Mouse (Mus musculus) heart, embryonic 12.5 days (tissue): ENCODE results near the gene Hspb6. TPM values are rescaled to one million over a fixed set of nuclear protein-coding genes. Genes with fewer than 3 reads are reported as not detected.
A peak's percentile ranks its signal among the peaks of the same experiment; 100 is the strongest.

Source experiments
- ATAC-seq: fragments of 200-750 bp; cut with Nextera tagmentation; 2 replicates; pipeline ENCODE4 v1.8.0; 2017; ENCODE audit warnings: moderate TSS enrichment, moderate library complexity; ENCODE audit not compliant: insufficient number of reproducible peaks, low FRiP score
- H3K27ac ChIP-seq: fragments of 300-500 bp; sonication (generic); 2 replicates; pipeline ENCODE4 v1.5.1; 2016; ENCODE audit warnings: mild to moderate bottlenecking, moderate library complexity; ENCODE audit not compliant: poor library complexity, severe bottlenecking
- H3K27me3 ChIP-seq: fragments of 300-500 bp; sonication (generic); replicated peaks from 2 replicates; pipeline ENCODE4 v1.6.1; 2016; ENCODE audit warnings: mild to moderate bottlenecking, moderate library complexity
- H3K36me3 ChIP-seq: fragments of 300-500 bp; sonication (generic); 2 replicates; pipeline ENCODE4 v1.6.1; 2016; ENCODE audit warnings: mild to moderate bottlenecking, moderate library complexity
- H3K4me1 ChIP-seq: fragments of 300-500 bp; sonication (generic); replicated peaks from 2 replicates; pipeline ENCODE4 v1.6.1; 2016; ENCODE audit warnings: mild to moderate bottlenecking
- H3K4me2 ChIP-seq: fragments of 300-500 bp; sonication (generic); 2 replicates; pipeline ENCODE4 v1.6.1; 2016; ENCODE audit warnings: mild to moderate bottlenecking, moderate library complexity
- H3K4me3 ChIP-seq: fragments of 300-500 bp; sonication (generic); 2 replicates; pipeline ENCODE4 v1.5.1; 2016; ENCODE audit warnings: mild to moderate bottlenecking
- H3K9ac ChIP-seq: fragments of 300-500 bp; sonication (generic); 2 replicates; pipeline ENCODE4 v1.6.1; 2016; ENCODE audit warnings: mild to moderate bottlenecking, moderate library complexity
- H3K9me3 ChIP-seq: fragments of 300-500 bp; sonication (generic); replicated peaks from 2 replicates; pipeline ENCODE4 v1.6.1; 2016; ENCODE audit warnings: mild to moderate bottlenecking, moderate library complexity
- WGBS: fragments of 180-500 bp; shearing (Covaris S2); methylation state at CpG from one replicate; pipeline ENCODE4 v1.1.7; 2016; 5-methylcytosine and 5-hydroxymethylcytosine counted together
- polyA plus RNA-seq: library from polyadenylated mRNA; unstranded; fragments of >200 nt; fragmentation: Nextera tagmentation; extraction: Ambion mirVana; gene quantifications from 2 replicates; pipeline ENCODE4 v1.2.1, GENCODE M21; 2016

The Hspb6 gene
- polyA plus RNA-seq, 1 experiment from 2014 or later, result 31.6 TPM

DNA sequence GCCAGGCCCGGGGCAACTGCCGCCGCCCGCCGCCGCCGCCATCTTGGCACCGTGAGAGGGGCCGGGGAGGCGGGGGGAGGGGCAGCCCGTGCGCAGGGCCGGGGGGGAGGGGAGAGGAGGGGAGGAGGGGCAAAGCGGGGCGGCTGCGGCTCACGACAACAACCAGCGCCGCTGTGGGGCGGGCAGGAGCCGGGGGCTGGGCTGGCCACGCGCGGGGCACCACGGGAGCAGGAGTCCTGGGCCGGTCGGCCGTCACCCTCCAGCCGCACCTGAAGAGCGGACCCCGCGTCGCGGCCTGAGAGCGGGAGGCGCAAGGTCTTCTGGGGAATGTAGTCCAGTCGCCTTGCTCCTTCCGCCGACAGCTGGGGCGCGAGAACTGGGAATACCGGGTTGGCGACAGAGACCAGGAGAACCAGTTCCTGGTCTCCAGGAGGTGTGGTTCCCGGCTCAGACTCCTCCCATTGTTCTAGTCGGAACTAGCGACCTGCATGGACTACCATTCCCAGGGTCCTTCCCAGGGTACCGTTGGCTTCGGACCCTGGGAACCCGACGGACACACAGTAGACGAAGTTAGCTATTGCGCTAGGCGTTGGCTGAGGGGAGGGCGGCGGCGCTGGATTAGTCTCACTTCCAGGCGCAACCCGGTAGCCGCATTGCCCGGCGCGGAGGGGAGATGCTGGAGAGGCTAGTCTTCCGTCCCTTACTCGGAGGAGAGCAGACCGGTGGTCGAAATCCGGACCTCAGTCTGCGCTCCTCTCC, 36.9 kb downstream of the Hspb6 start, which contains the start of gene Kmt2b:
Kmt2b (minus strand) TSS at position 51 of the 759 bp plus-strand sequence.
- peaks cover 16% of the 10 kb centered on the region for H3K4me1 ChIP-seq
- H3K9me3 ChIP-seq, result no peaks in the 10 kb centered on the region
- peak; percentile 96 for ATAC-seq
- peak within 1 kb of the TSS; percentile 89 for H3K27ac ChIP-seq
- peak within 1 kb of the TSS; percentile 92 for H3K9ac ChIP-seq
- WGBS, result under 1% methylated on average over 54 of the region's 68 CpGs
- peak within 1 kb of the TSS; percentile 93 for H3K4me2 ChIP-seq
- H3K27me3 ChIP-seq, result 0 out of 2 replicates have a peak, but pooled peaks cover 4% of the 10 kb centered on the region
- peaks cover 33% of the 10 kb centered on the region for H3K36me3 ChIP-seq
- H3K4me3 ChIP-seq, result peak within 1 kb of the TSS; percentile 82

DNA sequence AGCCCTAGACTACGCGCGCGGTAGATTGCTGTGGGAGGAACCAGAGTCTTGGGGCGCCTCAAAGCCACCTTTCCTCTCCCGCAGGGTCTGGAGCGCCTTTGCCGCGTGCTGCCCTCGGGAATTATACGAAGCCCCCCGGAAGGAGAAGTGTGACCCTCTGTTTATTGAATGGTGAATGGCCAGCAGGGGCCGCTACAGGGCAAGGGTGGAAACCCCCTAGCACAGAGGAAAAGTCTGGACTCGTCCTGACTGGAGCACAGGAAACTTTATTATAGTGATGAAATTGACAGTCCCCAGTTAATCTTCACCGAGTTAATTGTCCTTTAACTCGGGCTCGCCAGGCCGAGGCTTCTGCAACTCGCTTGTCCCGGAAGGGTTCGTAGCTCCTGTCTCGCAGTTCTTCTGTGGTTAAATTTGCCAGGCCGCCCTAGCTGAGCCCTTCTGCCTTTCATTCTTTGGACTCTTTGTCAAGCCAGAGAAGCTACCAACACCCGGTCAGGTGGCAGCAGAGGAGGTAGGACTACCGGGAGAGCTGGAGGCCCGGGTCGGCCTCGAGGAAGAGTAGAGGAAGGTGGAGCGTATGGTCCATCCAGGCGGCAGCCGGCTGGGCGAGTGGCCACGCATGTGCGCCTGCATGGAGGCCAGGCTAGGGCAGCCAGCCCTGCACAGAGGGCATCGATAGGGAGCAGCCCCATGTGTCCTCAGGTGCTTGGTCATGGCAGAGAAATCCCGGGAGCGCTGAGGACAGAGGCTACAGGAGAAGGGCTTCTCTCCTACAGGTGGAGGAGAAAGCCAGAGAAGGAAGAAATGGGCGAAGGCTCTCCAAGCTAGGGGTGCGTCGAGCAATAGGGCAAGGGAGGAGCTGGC, 37.7 kb downstream of the Hspb6 start:
- Histone ChIP-seq H3K4me2 (peak overlapping the region; percentile 93), H3K4me1 (peaks cover 16% of the 10 kb centered on the region), H3K27ac (peak overlapping the region; percentile 89), H3K9me3 (no peaks in the 10 kb centered on the region), H3K4me3 (peak overlapping the region; percentile 82), H3K36me3 (peaks cover 25% of the 10 kb centered on the region), H3K27me3 (0 out of 2 replicates have a peak, but pooled peaks cover 11% of the 10 kb centered on the region), H3K9ac (peak overlapping the region; percentile 92)
- WGBS, result 29% methylated on average over 40 of the region's 40 CpGs
- ATAC-seq, result peak; percentile 63

DNA sequence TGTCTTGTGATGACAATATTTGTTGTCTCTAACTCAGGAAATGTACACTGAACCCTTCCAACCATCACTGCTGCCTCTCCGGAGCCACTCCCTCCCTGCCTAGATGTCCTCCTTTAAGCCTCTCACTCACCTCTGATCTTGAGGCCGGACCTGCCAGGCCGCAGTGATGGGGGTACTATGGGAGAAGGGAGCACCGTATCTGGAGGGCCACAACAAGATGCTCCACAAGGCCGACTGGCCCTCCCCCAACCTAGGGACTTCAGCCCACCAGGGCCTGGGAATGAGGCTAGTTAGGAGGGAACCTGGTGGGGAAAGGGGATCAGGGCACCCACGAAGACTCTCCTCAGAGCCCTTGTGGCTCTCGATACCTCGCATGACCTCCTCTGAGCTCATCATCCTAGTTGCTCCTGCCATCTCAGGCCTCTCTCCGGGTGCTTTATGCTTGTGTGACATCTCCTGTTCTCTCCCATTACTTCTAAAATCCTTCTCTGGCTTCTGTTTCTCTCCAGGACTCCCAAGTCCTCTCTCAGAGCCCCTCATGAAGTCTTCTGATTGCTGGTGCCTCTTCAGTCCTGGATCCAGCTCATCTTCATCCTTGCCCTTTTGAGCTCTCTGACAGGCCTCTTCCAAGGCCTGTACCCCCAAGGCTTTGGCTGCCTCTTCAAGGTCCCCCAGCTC, 39.1 kb downstream of the Hspb6 start:
- Histone ChIP-seq H3K36me3 (peaks cover 11% of the 10 kb centered on the region), H3K27me3 (0 out of 2 replicates have a peak, but pooled peaks cover 17% of the 10 kb centered on the region), H3K4me3 (no peak overlapping the region), H3K9me3 (no peaks in the 10 kb centered on the region), H3K4me1 (peaks cover 16% of the 10 kb centered on the region), H3K9ac (no peak overlapping the region), H3K4me2 (no peak overlapping the region), H3K27ac (no peak overlapping the region)
- no peak for ATAC-seq
- 78% methylated on average over 9 of the region's 9 CpGs for WGBS

DNA sequence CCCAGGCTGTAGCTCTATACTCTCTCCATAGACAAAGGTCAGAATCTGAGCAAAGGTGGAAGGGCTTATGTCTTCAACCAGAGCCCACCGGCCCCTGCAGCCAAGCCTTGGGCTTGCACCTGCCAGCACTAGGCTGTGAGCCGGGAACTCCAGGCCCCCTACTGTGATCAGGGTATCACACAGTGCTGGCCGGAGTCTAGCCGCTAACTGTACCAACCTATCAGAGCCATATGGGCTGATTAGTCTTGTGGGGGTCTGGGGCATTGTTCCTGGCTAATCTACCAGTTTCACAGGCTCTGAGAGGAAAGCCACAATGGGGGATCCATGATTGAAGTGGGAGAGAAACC, 39.6 kb downstream of the Hspb6 start:
- WGBS, result 39% methylated on average over 4 of the region's 4 CpGs
- Histone ChIP-seq H3K4me3 (no peak overlapping the region), H3K27ac (no peak overlapping the region), H3K9me3 (no peaks in the 10 kb centered on the region), H3K4me2 (no peak overlapping the region), H3K4me1 (peaks cover 15% of the 10 kb centered on the region), H3K36me3 (peaks cover 5% of the 10 kb centered on the region), H3K9ac (no peak overlapping the region), H3K27me3 (0 out of 2 replicates have a peak, but pooled peaks cover 17% of the 10 kb centered on the region)
- no peak for ATAC-seq

DNA sequence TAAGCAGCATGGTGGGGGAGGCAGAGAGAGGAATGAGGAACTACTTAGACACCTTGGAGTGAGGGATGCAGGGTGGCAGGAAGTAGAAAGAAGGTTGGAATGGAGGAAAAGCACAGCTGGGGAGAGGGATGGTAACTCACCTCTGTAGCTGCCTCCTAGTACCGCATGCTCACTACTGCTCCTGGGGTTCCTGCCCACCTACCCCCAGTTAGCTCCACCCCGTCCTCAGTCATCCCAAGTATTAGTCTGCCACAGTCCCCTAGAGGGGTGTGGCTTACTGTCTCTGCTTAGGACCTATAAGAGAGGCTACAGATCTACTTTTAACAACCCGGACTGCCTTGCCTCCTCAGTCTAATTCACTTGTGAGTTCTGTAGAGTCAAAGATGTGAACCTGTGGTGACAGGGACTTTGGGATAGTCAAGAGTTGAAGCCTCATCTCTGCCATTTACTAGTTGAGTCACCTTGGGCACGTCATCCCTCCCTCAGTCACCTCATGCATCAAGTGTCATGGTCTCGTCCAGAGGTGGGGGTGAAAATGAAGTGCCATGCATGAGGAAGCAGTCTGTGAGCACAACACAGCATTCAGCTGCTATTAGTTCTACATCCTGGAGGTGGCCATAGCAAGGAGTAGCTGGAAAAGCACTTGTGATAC, 40.9 kb downstream of the Hspb6 start:
- no peak for ATAC-seq
- Histone ChIP-seq H3K9me3 (no peaks in the 10 kb centered on the region), H3K36me3 (no peaks in the 10 kb centered on the region), H3K27me3 (0 out of 2 replicates have a peak, but pooled peaks cover 17% of the 10 kb centered on the region), H3K4me1 (peaks cover 5% of the 10 kb centered on the region; the same call in 1 of the 2 replicates), H3K27ac (no peak overlapping the region), H3K9ac (no peak overlapping the region), H3K4me2 (no peak overlapping the region), H3K4me3 (no peak overlapping the region)
- 37% methylated on average over 5 of the region's 5 CpGs for WGBS

DNA sequence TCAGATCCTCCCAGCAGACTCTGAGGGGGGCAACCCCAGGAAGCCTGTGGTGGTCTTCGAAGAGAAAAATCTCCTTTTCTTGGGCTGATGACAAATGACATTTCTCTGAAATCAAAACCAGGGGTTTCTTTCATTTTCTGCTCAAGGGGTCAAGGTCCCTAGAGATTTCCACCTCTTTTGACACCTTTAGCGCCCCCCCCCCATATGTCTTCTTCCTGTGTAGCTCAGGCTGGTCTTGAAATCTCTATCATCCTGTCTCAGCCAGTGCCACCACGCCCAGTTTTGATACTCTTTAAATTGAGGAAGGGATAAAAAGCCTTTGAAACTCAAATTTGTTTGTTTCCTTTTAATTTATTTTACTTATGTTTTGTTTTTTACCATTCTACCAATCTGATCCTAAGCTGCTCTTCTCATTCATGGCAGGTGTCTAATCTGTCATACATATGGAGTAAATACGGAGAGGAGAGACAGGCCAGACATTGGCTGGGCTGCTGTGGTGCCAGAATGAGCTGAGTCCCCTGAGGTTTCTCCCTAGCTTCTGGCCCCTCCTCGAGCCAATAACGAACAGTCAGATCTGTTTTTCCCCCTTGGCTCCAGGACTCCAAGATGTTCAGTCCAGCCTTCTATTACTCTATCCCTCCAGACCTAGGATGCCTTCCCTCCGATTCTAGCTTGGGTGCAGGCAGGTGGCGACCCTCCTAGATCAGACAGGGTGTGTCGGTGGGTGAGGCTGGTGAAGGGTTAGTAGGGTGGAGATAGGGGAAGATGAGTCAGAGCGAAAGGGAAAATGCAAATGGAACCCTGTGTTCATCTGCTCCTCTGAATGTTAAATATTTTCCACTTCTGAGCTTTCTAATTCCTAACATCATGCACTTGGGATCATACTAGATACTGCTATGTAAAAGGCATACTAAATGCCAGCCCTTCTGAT, 41.9 kb downstream of the Hspb6 start:
- H3K27me3 ChIP-seq, result 0 out of 2 replicates have a peak, but pooled peaks cover 17% of the 10 kb centered on the region
- no peak overlapping the region for H3K4me3 ChIP-seq
- ATAC-seq, result no peak
- WGBS, result 58% methylated on average over 10 of the region's 10 CpGs
- no peak overlapping the region for H3K4me2 ChIP-seq
- H3K9me3 ChIP-seq, result no peaks in the 10 kb centered on the region
- H3K27ac ChIP-seq, result no peak overlapping the region
- no peak overlapping the region for H3K9ac ChIP-seq
- peaks cover 5% of the 10 kb centered on the region; the same call in 1 of the 2 replicates for H3K4me1 ChIP-seq
- H3K36me3 ChIP-seq, result no peaks in the 10 kb centered on the region

DNA sequence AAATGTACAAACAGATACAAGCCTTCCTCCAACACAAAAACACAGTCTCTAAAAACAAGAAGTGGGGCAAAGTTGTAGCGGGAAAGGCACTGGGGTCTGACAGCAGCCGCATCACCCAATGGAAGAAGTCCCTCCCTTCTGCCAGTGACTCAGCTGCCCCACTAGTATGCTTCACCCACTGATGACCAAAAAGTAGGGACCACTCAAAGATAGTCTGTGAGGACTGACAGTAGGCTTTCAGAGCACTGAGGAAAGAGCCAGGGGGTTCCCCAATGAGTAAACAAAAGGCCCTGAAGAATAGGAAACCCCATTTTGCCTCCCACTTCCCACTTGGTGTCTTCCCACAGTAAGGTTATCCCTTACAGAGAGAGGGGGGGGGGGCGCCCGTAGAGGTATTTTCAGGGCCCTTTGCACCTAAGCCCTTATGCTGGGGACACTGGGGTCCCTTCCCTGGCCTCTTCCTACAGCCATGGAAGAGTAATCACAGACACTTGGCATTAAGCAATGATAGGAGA, 42.6 kb downstream of the Hspb6 start:
- WGBS, result 59% methylated on average over 4 of the region's 4 CpGs
- peaks cover 7% of the 10 kb centered on the region for H3K4me1 ChIP-seq
- no peaks in the 10 kb centered on the region for H3K36me3 ChIP-seq
- H3K9me3 ChIP-seq, result no peaks in the 10 kb centered on the region
- H3K4me3 ChIP-seq, result no peak overlapping the region
- H3K4me2 ChIP-seq, result no peak overlapping the region
- 0 out of 2 replicates have a peak, but pooled peaks cover 17% of the 10 kb centered on the region for H3K27me3 ChIP-seq
- H3K9ac ChIP-seq, result no peak overlapping the region
- no peak overlapping the region for H3K27ac ChIP-seq
- ATAC-seq, result no peak

DNA sequence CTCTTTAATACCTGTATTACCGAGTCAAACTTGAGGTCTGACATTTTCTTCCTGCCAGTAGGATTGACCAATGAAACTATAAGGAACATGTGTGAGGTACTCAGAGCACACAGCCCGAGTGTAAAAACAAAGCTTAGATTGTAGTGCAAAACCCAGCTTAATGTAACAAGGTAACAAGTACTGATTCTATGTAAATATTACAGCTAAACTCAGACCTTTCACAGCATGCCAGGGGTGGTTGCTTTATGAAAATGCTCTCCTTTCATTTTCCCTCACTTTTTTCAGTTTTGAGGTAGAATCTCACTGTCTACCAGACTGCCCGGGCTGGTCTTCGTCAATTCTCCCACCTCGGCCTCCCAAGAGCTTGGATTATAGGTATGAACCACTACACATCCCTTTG, 44.1 kb downstream of the Hspb6 start:
- Histone ChIP-seq H3K4me3 (no peak overlapping the region), H3K4me1 (peaks cover 9% of the 10 kb centered on the region; the same call in 1 of the 2 replicates), H3K9ac (no peak overlapping the region), H3K27ac (no peak overlapping the region), H3K27me3 (0 out of 2 replicates have a peak, but pooled peaks cover 13% of the 10 kb centered on the region), H3K4me2 (no peak overlapping the region), H3K36me3 (no peaks in the 10 kb centered on the region), H3K9me3 (no peaks in the 10 kb centered on the region)
- no peak for ATAC-seq
- 73% methylated on average over 5 of the region's 5 CpGs for WGBS

DNA sequence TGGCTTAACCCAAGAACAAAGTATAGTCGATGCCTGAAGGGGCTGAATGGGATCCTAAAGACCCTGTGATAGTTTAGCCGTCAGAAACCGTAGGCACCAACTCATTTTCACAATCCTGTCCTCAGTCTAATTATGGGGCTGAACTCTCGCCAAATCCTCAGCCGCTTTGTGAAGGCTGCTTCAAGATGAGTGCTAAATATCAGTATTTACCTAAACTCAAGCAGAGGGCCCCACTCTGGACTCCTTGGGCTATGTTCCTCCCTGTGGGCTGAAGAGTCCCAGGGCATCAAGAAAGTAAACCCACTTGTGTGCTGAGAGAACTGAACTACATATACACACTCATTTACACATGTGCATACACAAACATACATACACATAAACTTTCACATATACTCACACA, 44.8 kb downstream of the Hspb6 start:
- no peak overlapping the region for H3K27ac ChIP-seq
- 0 out of 2 replicates have a peak, but pooled peaks cover 13% of the 10 kb centered on the region for H3K27me3 ChIP-seq
- 69% methylated on average over 5 of the region's 5 CpGs for WGBS
- peaks cover 9% of the 10 kb centered on the region; the same call in 1 of the 2 replicates for H3K4me1 ChIP-seq
- no peak overlapping the region for H3K4me3 ChIP-seq
- no peak for ATAC-seq
- H3K9me3 ChIP-seq, result no peaks in the 10 kb centered on the region
- H3K9ac ChIP-seq, result no peak overlapping the region
- H3K4me2 ChIP-seq, result no peak overlapping the region
- no peaks in the 10 kb centered on the region for H3K36me3 ChIP-seq
